Mouse (Mus musculus) neural tube, embryonic 11.5 days (tissue): ENCODE results near the gene Nfatc3. TPM values are rescaled to one million over a fixed set of nuclear protein-coding genes. Genes with fewer than 3 reads are reported as not detected.

Source experiments
- ATAC-seq: fragments of 200-750 bp; cut with Nextera tagmentation; 2 replicates; pipeline ENCODE4 v1.8.0; 2017; ENCODE audit warnings: moderate number of reproducible peaks, mild to moderate bottlenecking, moderate TSS enrichment, moderate library complexity; ENCODE audit not compliant: insufficient read depth, low FRiP score, low TSS enrichment
- DNase-seq: peaks from one replicate; pipeline ENCODE4 v3.0.0-alpha.2; 2015; ENCODE audit warnings: low spot score
- H3K27ac ChIP-seq: fragments of 300-500 bp; sonication (generic); 2 replicates; pipeline ENCODE4 v1.5.1; 2014; ENCODE audit warnings: low read depth, mild to moderate bottlenecking, low read length
- H3K27me3 ChIP-seq: fragments of 300-500 bp; sonication (generic); 2 replicates; pipeline ENCODE4 v1.6.1; 2014; ENCODE audit warnings: mild to moderate bottlenecking, low read length, mixed read lengths; ENCODE audit not compliant: control insufficient read depth, insufficient read depth
- H3K36me3 ChIP-seq: fragments of 300-500 bp; sonication (generic); 2 replicates; pipeline ENCODE4 v1.6.1; 2014; ENCODE audit warnings: mild to moderate bottlenecking, low read length, moderate library complexity, mixed read lengths; ENCODE audit not compliant: control insufficient read depth, insufficient read depth
- H3K4me1 ChIP-seq: fragments of 300-500 bp; sonication (generic); 2 replicates; pipeline ENCODE4 v1.6.1; 2014; ENCODE audit warnings: low read length, mixed read lengths; ENCODE audit not compliant: control insufficient read depth, insufficient read depth
- H3K4me2 ChIP-seq: fragments of 300-500 bp; sonication (generic); 2 replicates; pipeline ENCODE4 v1.6.1; 2014; ENCODE audit warnings: low read depth, mild to moderate bottlenecking, moderate library complexity
- H3K4me3 ChIP-seq: fragments of 300-500 bp; sonication (generic); 2 replicates; pipeline ENCODE4 v1.5.1; 2014; ENCODE audit warnings: low read depth, low read length
- H3K9ac ChIP-seq: fragments of 300-500 bp; sonication (generic); 2 replicates; pipeline ENCODE4 v1.6.1; 2014; ENCODE audit warnings: mild to moderate bottlenecking, low read length
- H3K9me3 ChIP-seq: fragments of 300-500 bp; sonication (generic); 2 replicates; pipeline ENCODE4 v1.6.1; 2016; ENCODE audit warnings: low read length; ENCODE audit not compliant: control insufficient read depth
- WGBS: fragments of 180-500 bp; shearing (Covaris S2); extraction: QIAGEN DNeasy Blood & Tissue Kit; methylation state at CpG from one replicate; pipeline ENCODE4 v1.1.7; 2014; 5-methylcytosine and 5-hydroxymethylcytosine counted together
- polyA plus RNA-seq: library from polyadenylated mRNA; unstranded; fragments of >200 nt; fragmentation: Nextera tagmentation; extraction: Ambion mirVana; gene quantifications from 2 replicates; pipeline ENCODE4 v1.2.1, GENCODE M21; 2014

Gene Nfatc3
- polyA plus RNA-seq, 1 experiment from 2014 or later: 3.4 TPM

GRCm38 (mm10) chr8:106132356-106132755 is 73.7 kb downstream of the Nfatc3 start:
- peaks cover 4% of the 10 kb centered on the region; the same call in 1 of the 2 replicates for H3K36me3 ChIP-seq

DNA sequence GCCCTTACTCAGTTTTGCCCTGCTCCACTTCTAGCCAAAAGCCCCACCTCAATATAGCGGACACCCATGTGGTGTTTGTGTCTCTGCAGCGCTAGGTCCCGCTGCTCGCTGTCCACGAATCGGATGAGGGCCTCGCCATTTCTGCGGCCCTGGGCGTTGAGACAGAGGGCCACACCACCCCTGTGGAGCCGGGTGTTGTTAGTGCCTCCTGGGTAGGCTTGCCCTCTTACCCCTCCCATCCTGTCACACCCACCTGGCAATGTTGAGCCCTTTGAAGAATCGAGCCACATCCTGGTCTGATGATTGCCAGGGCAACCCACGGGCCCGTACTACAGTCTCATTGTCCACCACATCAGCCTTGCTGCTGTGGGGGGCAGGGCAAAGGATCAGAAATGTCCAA is 74.9 kb downstream of the Nfatc3 start:
- H3K27ac ChIP-seq: no peak overlapping the region
- H3K4me1 ChIP-seq: peaks cover 9% of the 10 kb centered on the region
- 66% methylated on average over 13 of the region's 13 CpGs for whole genome bisulfite sequencing
- no peak overlapping the region for H3K9ac ChIP-seq
- H3K36me3 ChIP-seq: peaks cover 2% of the 10 kb centered on the region; the same call in 1 of the 2 replicates
- no peak for DNase-seq
- no peak for ATAC-seq
- no peak overlapping the region for H3K4me2 ChIP-seq
- peaks cover 52% of the 10 kb centered on the region for H3K27me3 ChIP-seq
- H3K9me3 ChIP-seq: no peaks in the 10 kb centered on the region
- no peak overlapping the region for H3K4me3 ChIP-seq

More at GRCm38 (mm10) chr8:106132356-106132755, 73.7 kb downstream of the Nfatc3 start:
- Histone ChIP-seq H3K9me3 (no peaks in the 10 kb centered on the region), H3K27ac (no peak overlapping the region), H3K9ac (no peak overlapping the region), H3K4me1 (peaks cover 9% of the 10 kb centered on the region), H3K4me3 (no peak overlapping the region), H3K27me3 (peaks cover 40% of the 10 kb centered on the region), H3K4me2 (no peak overlapping the region)
- WGBS: 94% methylated on average over 11 of the region's 11 CpGs
- no peak for ATAC-seq
- no peak for DNase-seq

GRCm38 (mm10) chr8:106133946-106134345 is 75.3 kb downstream of the Nfatc3 start:
- Histone ChIP-seq H3K4me3 (no peak overlapping the region), H3K4me2 (no peak overlapping the region), H3K27ac (no peak overlapping the region), H3K4me1 (peaks cover 9% of the 10 kb centered on the region), H3K36me3 (peaks cover 1% of the 10 kb centered on the region; the same call in 1 of the 2 replicates), H3K9ac (no peak overlapping the region), H3K9me3 (no peaks in the 10 kb centered on the region), H3K27me3 (peaks cover 56% of the 10 kb centered on the region)
- 76% methylated on average over 6 of the region's 6 CpGs for WGBS
- ATAC-seq (no peak), DNase-seq (no peak)

- Histone ChIP-seq H3K4me2 (no peak overlapping the region), H3K4me1 (peaks cover 9% of the 10 kb centered on the region)
Measured at GRCm38 (mm10) chr8:106134751-106135571, 76.3 kb downstream of the Nfatc3 start.

DNA sequence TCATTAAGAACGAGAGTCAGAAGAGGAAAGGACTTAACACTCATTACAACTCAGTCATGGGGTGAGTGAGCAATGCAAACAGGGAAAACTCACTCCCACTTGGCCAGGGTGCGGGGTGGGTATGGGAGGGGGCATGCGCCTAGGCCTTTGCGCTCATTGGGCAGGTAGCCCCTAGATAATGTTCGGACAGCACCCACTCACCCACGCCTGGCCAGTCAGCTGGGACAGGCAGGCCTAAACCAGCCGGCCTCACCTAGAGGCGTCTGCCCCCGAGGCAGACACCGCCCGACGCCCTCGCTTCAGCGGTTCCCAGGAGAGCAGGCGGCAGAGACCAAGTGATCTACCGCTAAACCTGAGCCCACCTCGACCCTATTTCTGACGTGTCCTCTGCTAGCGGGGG is 77.0 kb downstream of the Nfatc3 start:
- H3K36me3 ChIP-seq: no peaks in the 10 kb centered on the region; the same call in 1 of the 2 replicates
- DNase-seq (no peak), ATAC-seq (no peak)
- H3K4me1 ChIP-seq: peaks cover 9% of the 10 kb centered on the region
- no peak overlapping the region for H3K9ac ChIP-seq
- peak overlapping the region; percentile 36; the same call in 1 of the 2 replicates for H3K4me3 ChIP-seq
- peaks cover 58% of the 10 kb centered on the region for H3K27me3 ChIP-seq
- WGBS: 8% methylated on average over 19 of the region's 19 CpGs
- H3K4me2 ChIP-seq: no peak overlapping the region; the same call in 1 of the 2 replicates
- H3K9me3 ChIP-seq: no peaks in the 10 kb centered on the region
- H3K27ac ChIP-seq: no peak overlapping the region

More at GRCm38 (mm10) chr8:106134751-106135571, 76.3 kb downstream of the Nfatc3 start:
- H3K9me3 ChIP-seq: no peaks in the 10 kb centered on the region
- DNase-seq (no peak), ATAC-seq (no peak)
- H3K9ac ChIP-seq: no peak overlapping the region
- 17% methylated on average over 14 of the region's 14 CpGs for WGBS
- no peak overlapping the region for H3K27ac ChIP-seq
- no peaks in the 10 kb centered on the region; the same call in 1 of the 2 replicates for H3K36me3 ChIP-seq
- H3K4me3 ChIP-seq: no peak overlapping the region
- peaks cover 58% of the 10 kb centered on the region for H3K27me3 ChIP-seq

DNA sequence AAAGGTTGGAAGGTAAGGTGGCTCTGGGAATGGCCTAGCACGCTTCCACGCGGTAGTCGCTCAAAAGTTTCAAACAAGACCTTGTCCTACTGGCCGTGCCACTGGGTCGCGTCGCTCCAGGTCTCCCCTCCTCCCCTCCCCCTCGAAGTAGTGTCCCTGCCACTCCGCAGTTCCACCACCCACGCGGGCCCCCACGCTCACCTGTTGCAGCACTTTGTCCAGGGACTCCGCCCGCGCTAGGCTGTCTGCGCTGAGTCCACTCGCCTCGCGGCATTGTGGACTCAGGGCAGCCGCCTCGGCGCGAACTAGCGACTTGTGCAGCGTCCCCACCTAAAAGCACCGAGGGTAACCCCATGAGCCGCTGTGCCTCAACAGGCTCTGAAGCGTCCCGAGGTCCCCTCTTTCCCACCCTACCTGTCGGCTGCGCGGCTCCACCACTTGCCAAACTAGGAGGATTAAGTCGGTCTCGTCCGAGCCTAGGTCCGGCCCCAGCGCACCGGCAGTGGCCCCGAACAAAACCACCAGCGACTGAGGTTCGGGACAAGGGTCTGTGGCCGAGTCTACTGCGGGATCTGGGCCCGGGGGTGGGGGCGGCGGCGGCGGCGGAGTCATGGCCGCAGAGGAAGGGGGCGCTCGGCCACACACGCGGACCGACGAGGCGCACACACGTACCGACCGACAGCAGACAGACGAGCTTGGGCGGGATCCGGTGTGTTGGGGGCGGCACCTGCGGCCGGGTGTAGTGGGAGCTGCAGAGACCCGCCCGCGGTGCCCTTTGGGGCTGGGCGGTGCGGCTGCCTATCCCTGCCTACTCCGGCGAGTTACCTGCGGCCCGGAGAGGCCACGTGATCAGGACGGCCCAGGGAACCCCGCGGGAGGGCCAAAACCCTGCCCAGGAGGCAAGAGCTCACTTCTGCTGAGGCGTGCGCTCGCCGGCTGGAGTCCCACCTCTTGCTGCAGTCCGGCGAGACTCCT is 77.8 kb downstream of the Nfatc3 start, which contains the start of gene Esrp2:
TSS of gene Esrp2 (minus strand) at position 819 of the 975 bp plus-strand sequence.
- H3K27ac ChIP-seq: no peak within 1 kb of the TSS
- peak within 1 kb of the TSS; percentile 39 for H3K9ac ChIP-seq
- peaks cover 58% of the 10 kb centered on the region for H3K27me3 ChIP-seq
- ATAC-seq (no peak), DNase-seq (peak; percentile 28)
- H3K4me2 ChIP-seq: peak within 1 kb of the TSS; percentile 55
- H3K36me3 ChIP-seq: no peaks in the 10 kb centered on the region; the same call in 1 of the 2 replicates
- no peaks in the 10 kb centered on the region for H3K9me3 ChIP-seq
- peak within 1 kb of the TSS; percentile 40 for H3K4me3 ChIP-seq
- H3K4me1 ChIP-seq: peaks cover 9% of the 10 kb centered on the region
- WGBS: under 1% methylated on average over 85 of the region's 86 CpGs

- Histone ChIP-seq H3K36me3 (no peaks in the 10 kb centered on the region; the same call in 1 of the 2 replicates), H3K4me3 (peak overlapping the region; percentile 40), H3K9ac (peak overlapping the region; percentile 37; the same call in 1 of the 2 replicates), H3K4me1 (peaks cover 9% of the 10 kb centered on the region), H3K9me3 (no peaks in the 10 kb centered on the region), H3K27ac (no peak overlapping the region), H3K4me2 (peak overlapping the region; percentile 55), H3K27me3 (peaks cover 58% of the 10 kb centered on the region)
- peak; percentile 35 for DNase-seq
- 4% methylated on average over 22 of the region's 22 CpGs for WGBS
- ATAC-seq: no peak
Measured at GRCm38 (mm10) chr8:106137218-106137905, 78.7 kb downstream of the Nfatc3 start.
